Mouse (Mus musculus) retina, postnatal 1 day (tissue): ENCODE measurements around the gene Olfr397.

Experiments used
- DNase-seq: peaks from one replicate; pipeline ENCODE4 v3.0.0-alpha.2; 2012

Olfr397 gene

DNA sequence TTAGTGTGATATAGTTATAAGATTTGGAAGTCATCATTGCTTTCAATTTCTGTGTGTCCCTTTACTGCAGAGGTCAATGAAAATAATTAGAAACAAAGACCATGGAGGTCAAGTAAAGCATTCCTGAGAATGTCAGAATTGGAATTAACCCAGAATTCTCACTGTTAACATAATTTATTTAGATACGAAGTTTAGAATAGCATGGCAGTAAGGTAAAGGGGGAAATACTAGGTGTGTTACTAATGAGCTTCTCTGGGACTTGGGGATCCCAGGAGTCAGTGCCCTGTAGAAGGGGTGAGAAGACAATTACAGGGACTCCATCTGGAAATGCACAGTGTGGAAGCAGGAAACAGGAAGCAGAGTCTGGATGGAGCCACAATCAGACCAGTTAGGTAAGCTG is at the start of gene Olfr397:
Gene Olfr397 (plus strand): TSS at position 301 of the 400 bp plus-strand sequence.
- DNase-seq: no peak

DNA sequence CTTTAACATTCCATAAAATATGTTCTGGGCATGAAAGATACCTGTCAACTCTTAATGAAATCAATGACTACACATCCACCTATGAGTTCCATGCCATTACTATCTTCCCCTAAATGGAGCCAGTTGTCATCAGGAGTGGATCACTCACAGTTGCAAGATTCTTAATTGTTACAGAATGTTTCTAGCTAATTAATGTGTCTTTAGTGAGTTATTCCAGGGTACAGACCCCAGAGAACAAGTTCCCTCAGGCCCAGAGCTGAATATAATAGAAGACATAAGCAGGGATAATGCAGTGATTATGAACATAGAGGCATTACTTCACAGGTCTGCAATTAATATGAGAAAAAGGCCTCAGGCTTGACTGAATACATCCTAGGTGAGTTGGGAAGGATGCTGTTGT is 24.2 kb upstream of the Olfr397 start, which contains the start of gene Olfr23:
Gene Olfr23 (plus strand): TSS at position 301 of the 400 bp plus-strand sequence.
- DNase-seq: no peak

DNA sequence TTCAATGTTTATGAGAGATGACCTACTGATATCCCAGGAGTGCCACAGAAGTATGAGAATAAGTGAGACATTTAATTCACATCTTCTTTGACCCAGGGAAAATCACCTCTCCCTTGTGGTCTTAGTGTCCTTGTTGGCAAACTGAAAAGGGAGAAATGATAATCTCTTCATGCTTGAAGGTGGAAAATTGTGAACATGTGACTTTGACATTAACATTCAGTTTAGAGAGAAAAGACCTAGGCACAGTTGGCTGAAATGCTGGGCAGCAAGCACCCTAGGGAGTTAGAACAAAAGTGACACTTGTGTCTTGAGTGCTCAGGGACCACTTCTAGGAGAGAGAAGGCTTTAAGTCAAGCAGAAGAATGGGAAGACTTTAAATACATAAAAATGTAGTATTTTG is 29.7 kb downstream of the Olfr397 start, which contains the start of gene Olfr398:
Gene Olfr398 (minus strand): TSS at position 101 of the 400 bp plus-strand sequence.
- no peak for DNase-seq

- DNase-seq: no peak
Measured at GRCm38 (mm10) chr11:73993115-73993514, 32.5 kb downstream of the Olfr397 start.
